Mouse (Mus musculus) stomach, postnatal 0 days (tissue): ENCODE measurements around the gene Caprin2.

Source experiments
- CTCF ChIP-seq: IDR thresholded peaks from 2 replicates; pipeline ENCODE4 v1.5.1; 2016; ENCODE audit warnings: antibody characterized with exemption, low read depth, mild to moderate bottlenecking, moderate library complexity
- EP300 ChIP-seq: optimal IDR thresholded peaks from 2 replicates; pipeline ENCODE3; 2016; ENCODE audit warnings: antibody characterized with exemption

- TF ChIP-seq CTCF, result no peak
- TF ChIP-seq EP300, result no peak
Measured at GRCm38 (mm10) chr6:148816751-148817150, 79.3 kb downstream of the Caprin2 start.
